Comparison of ENCODE assay signal across 46 mouse cellular contexts in the genomic region with DNA sequence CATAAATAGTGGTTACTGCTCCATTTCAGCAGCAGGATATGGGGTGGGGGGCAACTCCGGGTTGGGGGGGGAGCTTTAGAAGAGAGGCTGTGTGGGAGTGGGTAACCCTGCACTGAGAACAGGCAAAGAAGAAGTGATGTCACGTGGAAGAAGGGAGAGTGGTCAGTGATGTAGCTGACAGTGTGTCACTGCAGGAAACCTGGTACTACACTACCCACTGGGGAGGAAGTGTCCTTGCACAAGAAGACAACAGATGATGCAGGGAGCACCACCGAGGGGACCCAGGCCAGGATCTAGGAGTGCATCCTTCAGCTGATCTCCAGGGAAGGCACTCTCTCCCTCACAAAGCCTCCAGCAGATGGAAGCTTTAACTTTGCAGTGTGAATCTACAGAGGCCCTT. TPM values are rescaled to one million over a fixed set of nuclear protein-coding genes. Genes with fewer than 3 reads are reported as not detected.
"Had no signal": no experiment of that assay in that cellular context is flagged by ENCODE, and none has a peak within 500 bp of the region (broad histone marks: within the 10 kb centered on the region; RNA-seq: fewer than 3 reads in every experiment).

No protein-coding gene starts in this region.

- H3K9ac ChIP-seq: limb, embryonic 12.5 days; limb, embryonic 13.5 days; limb, embryonic 15.5 days; liver, embryonic 12.5 days; liver, embryonic 13.5 days; liver, embryonic 14.5 days; liver, embryonic 15.5 days; liver, postnatal 0 days; lung, embryonic 14.5 days; lung, embryonic 15.5 days; midbrain, embryonic 12.5 days; midbrain, embryonic 13.5 days; midbrain, embryonic 15.5 days; neural tube, embryonic 12.5 days had no signal

- H3K27me3 ChIP-seq: limb, embryonic 12.5 days; limb, embryonic 13.5 days; limb, embryonic 15.5 days; liver, embryonic 12.5 days; liver, embryonic 13.5 days; liver, embryonic 15.5 days; lung, embryonic 15.5 days; midbrain, embryonic 12.5 days; midbrain, embryonic 13.5 days; midbrain, embryonic 15.5 days; neural tube, embryonic 12.5 days had no signal

- H3K36me3 ChIP-seq: limb, embryonic 10.5 days; limb, embryonic 12.5 days; limb, embryonic 13.5 days; limb, embryonic 15.5 days; liver, embryonic 12.5 days; liver, embryonic 13.5 days; liver, embryonic 15.5 days; lung, embryonic 15.5 days; midbrain, embryonic 10.5 days; midbrain, embryonic 12.5 days; midbrain, embryonic 13.5 days; midbrain, embryonic 15.5 days; neural tube, embryonic 12.5 days had no signal

- H3K4me1 ChIP-seq: limb, embryonic 10.5 days; limb, embryonic 12.5 days; limb, embryonic 13.5 days; limb, embryonic 15.5 days; liver, embryonic 12.5 days; liver, embryonic 13.5 days; liver, embryonic 15.5 days; lung, embryonic 15.5 days; megakaryocyte, embryonic 14.5 days; midbrain, embryonic 10.5 days; midbrain, embryonic 12.5 days; midbrain, embryonic 13.5 days; midbrain, embryonic 15.5 days; neural tube, embryonic 12.5 days had no signal

- ATAC-seq: liver, embryonic 12.5 days; liver, postnatal 0 days; lung, postnatal 0 days; midbrain, embryonic 13.5 days; midbrain, embryonic 15.5 days; midbrain, embryonic 16.5 days had no signal

- H3K27ac ChIP-seq: limb, embryonic 10.5 days; limb, embryonic 12.5 days; limb, embryonic 13.5 days; limb, embryonic 15.5 days; liver, embryonic 12.5 days; liver, embryonic 13.5 days; liver, embryonic 14.5 days; liver, embryonic 15.5 days; lung, embryonic 15.5 days; macrophage; midbrain, embryonic 10.5 days; midbrain, embryonic 12.5 days; midbrain, embryonic 13.5 days; midbrain, embryonic 15.5 days; neural tube, embryonic 12.5 days had no signal

- H3K9me3 ChIP-seq: limb, embryonic 10.5 days; limb, embryonic 12.5 days; limb, embryonic 13.5 days; limb, embryonic 15.5 days; liver, embryonic 12.5 days; liver, embryonic 13.5 days; liver, embryonic 15.5 days; lung, embryonic 15.5 days; midbrain, embryonic 10.5 days; midbrain, embryonic 12.5 days; midbrain, embryonic 13.5 days; midbrain, embryonic 15.5 days; neural tube, embryonic 12.5 days had no signal

- H3K4me2 ChIP-seq: limb, embryonic 12.5 days; limb, embryonic 13.5 days; limb, embryonic 15.5 days; liver, embryonic 11.5 days; liver, embryonic 12.5 days; liver, embryonic 13.5 days; liver, embryonic 15.5 days; lung, embryonic 14.5 days; lung, embryonic 15.5 days; midbrain, embryonic 11.5 days; midbrain, embryonic 12.5 days; midbrain, embryonic 13.5 days; midbrain, embryonic 15.5 days; neural tube, embryonic 12.5 days had no signal

- DNase-seq: left cerebral cortex, postnatal 4 days; liver; liver, embryonic 13.5 days; liver, postnatal 0 days; lung, adult 18-20 months; lung, adult 2 months; lung, embryonic 14.5 days; lung, postnatal 10 days; lung, postnatal 14 days; lung, postnatal 36 days; lung, postnatal 4 days; midbrain, embryonic 14.5 days had no signal

- H3K4me3 ChIP-seq: limb, embryonic 10.5 days; limb, embryonic 12.5 days; limb, embryonic 13.5 days; limb, embryonic 15.5 days; liver, embryonic 12.5 days; liver, embryonic 13.5 days; liver, embryonic 15.5 days; lung, embryonic 15.5 days; megakaryocyte, embryonic 14.5 days; midbrain, embryonic 10.5 days; midbrain, embryonic 12.5 days; midbrain, embryonic 13.5 days; midbrain, embryonic 15.5 days; myocyte; neural tube, embryonic 12.5 days had no signal

RNA-seq across cellular contexts. Expression of gene Tcl1b1, which starts 7.2 kb away (rescaled TPM):
- total RNA-seq: left cerebral cortex, postnatal 10 days; left cerebral cortex, postnatal 14 days; left cerebral cortex, postnatal 25 days; left cerebral cortex, postnatal 36 days; left cerebral cortex, postnatal 4 days; liver, adult 2 months; megakaryocyte, adult 5-6 weeks; megakaryocyte-erythroid progenitor cell, adult 5-6 weeks; midbrain, postnatal 0 days; monocyte, adult 5-6 weeks had no signal
- polyA plus RNA-seq: limb, embryonic 10.5 days; limb, embryonic 11.5 days; limb, embryonic 12.5 days; limb, embryonic 13.5 days; limb, embryonic 14.5 days; limb, embryonic 15.5 days; liver, adult 2 months; liver, embryonic 11.5 days; liver, embryonic 12.5 days; liver, embryonic 13.5 days; liver, embryonic 14.5 days; liver, embryonic 15.5 days; liver, embryonic 16.5 days; liver, postnatal 0 days; lung, adult 2 months; lung, embryonic 14.5 days; lung, embryonic 15.5 days; lung, embryonic 16.5 days; lung, postnatal 0 days; macrophage; midbrain, embryonic 10.5 days; midbrain, embryonic 11.5 days; midbrain, embryonic 12.5 days; midbrain, embryonic 13.5 days; midbrain, embryonic 14.5 days; midbrain, embryonic 15.5 days; midbrain, embryonic 16.5 days; midbrain, postnatal 0 days; myocyte; neural tube, embryonic 11.5 days; neural tube, embryonic 12.5 days had no signal

RNA-seq across cellular contexts. Expression of gene Tcl1b5, which starts 9.4 kb away (rescaled TPM):
- total RNA-seq: left cerebral cortex, postnatal 10 days; left cerebral cortex, postnatal 14 days; left cerebral cortex, postnatal 25 days; left cerebral cortex, postnatal 36 days; left cerebral cortex, postnatal 4 days; liver, adult 2 months; megakaryocyte, adult 5-6 weeks; megakaryocyte-erythroid progenitor cell, adult 5-6 weeks; midbrain, postnatal 0 days; monocyte, adult 5-6 weeks had no signal
- polyA plus RNA-seq: limb, embryonic 10.5 days; limb, embryonic 11.5 days; limb, embryonic 12.5 days; limb, embryonic 13.5 days; limb, embryonic 14.5 days; limb, embryonic 15.5 days; liver, adult 2 months; liver, embryonic 11.5 days; liver, embryonic 12.5 days; liver, embryonic 13.5 days; liver, embryonic 14.5 days; liver, embryonic 15.5 days; liver, embryonic 16.5 days; liver, postnatal 0 days; lung, adult 2 months; lung, embryonic 14.5 days; lung, embryonic 15.5 days; lung, embryonic 16.5 days; lung, postnatal 0 days; macrophage; midbrain, embryonic 10.5 days; midbrain, embryonic 11.5 days; midbrain, embryonic 12.5 days; midbrain, embryonic 13.5 days; midbrain, embryonic 14.5 days; midbrain, embryonic 15.5 days; midbrain, embryonic 16.5 days; midbrain, postnatal 0 days; neural tube, embryonic 11.5 days; neural tube, embryonic 12.5 days had no signal

RNA-seq across cellular contexts. Expression of gene Tcl1b2, which starts 20.9 kb away (rescaled TPM):
- total RNA-seq: left cerebral cortex, postnatal 10 days; left cerebral cortex, postnatal 14 days; left cerebral cortex, postnatal 25 days; left cerebral cortex, postnatal 36 days; left cerebral cortex, postnatal 4 days; liver, adult 2 months; megakaryocyte, adult 5-6 weeks; megakaryocyte-erythroid progenitor cell, adult 5-6 weeks; midbrain, postnatal 0 days; monocyte, adult 5-6 weeks had no signal
- polyA plus RNA-seq: limb, embryonic 10.5 days; limb, embryonic 11.5 days; limb, embryonic 12.5 days; limb, embryonic 13.5 days; limb, embryonic 15.5 days; liver, adult 2 months; liver, embryonic 11.5 days; liver, embryonic 12.5 days; liver, embryonic 13.5 days; liver, embryonic 15.5 days; liver, embryonic 16.5 days; liver, postnatal 0 days; lung, adult 2 months; lung, embryonic 14.5 days; lung, embryonic 15.5 days; lung, embryonic 16.5 days; lung, postnatal 0 days; macrophage; midbrain, embryonic 10.5 days; midbrain, embryonic 11.5 days; midbrain, embryonic 12.5 days; midbrain, embryonic 13.5 days; midbrain, embryonic 14.5 days; midbrain, embryonic 15.5 days; midbrain, embryonic 16.5 days; midbrain, postnatal 0 days; myocyte; neural tube, embryonic 11.5 days; neural tube, embryonic 12.5 days had no signal

RNA-seq across cellular contexts. Expression of gene Tcl1b3, which starts 24.1 kb away (rescaled TPM):
- total RNA-seq: left cerebral cortex, postnatal 10 days; left cerebral cortex, postnatal 14 days; left cerebral cortex, postnatal 25 days; left cerebral cortex, postnatal 36 days; left cerebral cortex, postnatal 4 days; liver, adult 2 months; megakaryocyte, adult 5-6 weeks; megakaryocyte-erythroid progenitor cell, adult 5-6 weeks; midbrain, postnatal 0 days; monocyte, adult 5-6 weeks had no signal
- polyA plus RNA-seq: limb, embryonic 10.5 days; limb, embryonic 11.5 days; limb, embryonic 12.5 days; limb, embryonic 13.5 days; limb, embryonic 14.5 days; limb, embryonic 15.5 days; liver, adult 2 months; liver, embryonic 11.5 days; liver, embryonic 12.5 days; liver, embryonic 13.5 days; liver, embryonic 14.5 days; liver, embryonic 15.5 days; liver, embryonic 16.5 days; liver, postnatal 0 days; lung, adult 2 months; lung, embryonic 14.5 days; lung, embryonic 15.5 days; lung, embryonic 16.5 days; lung, postnatal 0 days; macrophage; midbrain, embryonic 10.5 days; midbrain, embryonic 11.5 days; midbrain, embryonic 12.5 days; midbrain, embryonic 13.5 days; midbrain, embryonic 14.5 days; midbrain, embryonic 15.5 days; midbrain, embryonic 16.5 days; midbrain, postnatal 0 days; myocyte; neural tube, embryonic 11.5 days; neural tube, embryonic 12.5 days had no signal

RNA-seq across cellular contexts. Expression of gene Tcl1b4, which starts 35.0 kb away (rescaled TPM):
- total RNA-seq: left cerebral cortex, postnatal 10 days; left cerebral cortex, postnatal 14 days; left cerebral cortex, postnatal 25 days; left cerebral cortex, postnatal 36 days; left cerebral cortex, postnatal 4 days; liver, adult 2 months; megakaryocyte, adult 5-6 weeks; megakaryocyte-erythroid progenitor cell, adult 5-6 weeks; midbrain, postnatal 0 days; monocyte, adult 5-6 weeks had no signal
- polyA plus RNA-seq: limb, embryonic 10.5 days; limb, embryonic 11.5 days; limb, embryonic 12.5 days; limb, embryonic 13.5 days; limb, embryonic 14.5 days; limb, embryonic 15.5 days; liver, adult 2 months; liver, embryonic 11.5 days; liver, embryonic 12.5 days; liver, embryonic 13.5 days; liver, embryonic 14.5 days; liver, embryonic 15.5 days; liver, embryonic 16.5 days; liver, postnatal 0 days; lung, adult 2 months; lung, embryonic 14.5 days; lung, embryonic 15.5 days; lung, embryonic 16.5 days; lung, postnatal 0 days; macrophage; midbrain, embryonic 10.5 days; midbrain, embryonic 11.5 days; midbrain, embryonic 12.5 days; midbrain, embryonic 13.5 days; midbrain, embryonic 14.5 days; midbrain, embryonic 15.5 days; midbrain, embryonic 16.5 days; midbrain, postnatal 0 days; myocyte; neural tube, embryonic 11.5 days; neural tube, embryonic 12.5 days had no signal
